Mouse (Mus musculus): ENCODE data around the gene Ddr1. TPM values are rescaled to one million over a fixed set of nuclear protein-coding genes. Genes with fewer than 3 reads are reported as not detected.

Gene Ddr1
- polyA plus RNA-seq, 1 experiment from 2014 or later: 2.6 TPM

- WGBS (ENCODE audit: insufficient replicate concordance): 29% methylated on average over 11 of the region's 11 CpGs
- no peaks in the 10 kb centered on the region for H3K36me3 ChIP-seq (replicated peaks)
- no peak overlapping the region for H3K9ac ChIP-seq
- H3K4me3 ChIP-seq (replicated peaks): no peak overlapping the region
- peaks cover 45% of the 10 kb centered on the region for H3K27me3 ChIP-seq
- H3K4me1 ChIP-seq (replicated peaks): no peaks in the 10 kb centered on the region
- no peak overlapping the region for H3K4me2 ChIP-seq
- H3K27ac ChIP-seq (replicated peaks): no peak overlapping the region
- no peak for ATAC-seq (ENCODE audit: insufficient read depth)
- H3K9me3 ChIP-seq (replicated peaks): no peaks in the 10 kb centered on the region
Observed at GRCm38 (mm10) chr17:35720340-35720727, 15.9 kb upstream of the Ddr1 start.

- H3K27me3 ChIP-seq: peaks cover 39% of the 10 kb centered on the region
- 45% methylated on average over 9 of the region's 9 CpGs for WGBS (ENCODE audit: insufficient replicate concordance)
Observed at GRCm38 (mm10) chr17:35719616-35720339, 15.4 kb upstream of the Ddr1 start.

GRCm38 (mm10) chr17:35717080-35717479 lies 12.7 kb upstream of the Ddr1 start:
- WGBS (ENCODE audit: insufficient replicate concordance): 55% methylated on average over 6 of the region's 6 CpGs

More at GRCm38 (mm10) chr17:35719616-35720339, 15.4 kb upstream of the Ddr1 start:
- Histone ChIP-seq H3K4me2 (no peak overlapping the region), H3K4me3 (replicated peaks) (no peak overlapping the region), H3K36me3 (replicated peaks) (no peaks in the 10 kb centered on the region), H3K9ac (no peak overlapping the region), H3K9me3 (replicated peaks) (no peaks in the 10 kb centered on the region), H3K27ac (replicated peaks) (no peak overlapping the region), H3K4me1 (replicated peaks) (no peaks in the 10 kb centered on the region)
- ATAC-seq (ENCODE audit: insufficient read depth): no peak

GRCm38 (mm10) chr17:35716114-35716513 lies 11.7 kb upstream of the Ddr1 start:
- ATAC-seq (ENCODE audit: insufficient read depth): peak; percentile 25; the same call in 1 of the 2 replicates
- Histone ChIP-seq H3K4me1 (replicated peaks) (no peaks in the 10 kb centered on the region), H3K9ac (no peak overlapping the region), H3K27ac (replicated peaks) (no peak overlapping the region), H3K9me3 (replicated peaks) (no peaks in the 10 kb centered on the region), H3K4me2 (no peak overlapping the region), H3K27me3 (peaks cover 10% of the 10 kb centered on the region), H3K4me3 (replicated peaks) (no peak overlapping the region), H3K36me3 (replicated peaks) (no peaks in the 10 kb centered on the region)
- 40% methylated on average over 3 of the region's 3 CpGs for WGBS (ENCODE audit: insufficient replicate concordance)

More at GRCm38 (mm10) chr17:35717080-35717479, 12.7 kb upstream of the Ddr1 start:
- Histone ChIP-seq H3K27me3 (peaks cover 19% of the 10 kb centered on the region), H3K4me1 (replicated peaks) (no peaks in the 10 kb centered on the region), H3K9me3 (replicated peaks) (no peaks in the 10 kb centered on the region), H3K27ac (replicated peaks) (no peak overlapping the region), H3K36me3 (replicated peaks) (no peaks in the 10 kb centered on the region), H3K4me3 (replicated peaks) (no peak overlapping the region), H3K9ac (no peak overlapping the region), H3K4me2 (no peak overlapping the region)
- ATAC-seq (ENCODE audit: insufficient read depth): no peak

- Histone ChIP-seq H3K9me3 (replicated peaks) (no peaks in the 10 kb centered on the region), H3K27me3 (peaks cover 6% of the 10 kb centered on the region; the same call in 1 of the 2 replicates), H3K4me2 (no peak overlapping the region), H3K4me3 (replicated peaks) (no peak overlapping the region), H3K36me3 (replicated peaks) (no peaks in the 10 kb centered on the region), H3K4me1 (replicated peaks) (0 out of 2 replicates have a peak, but pooled peaks cover 6% of the 10 kb centered on the region), H3K9ac (no peak overlapping the region), H3K27ac (replicated peaks) (no peak overlapping the region)
- 33% methylated on average over 8 of the region's 8 CpGs for WGBS (ENCODE audit: insufficient replicate concordance)
- no peak for ATAC-seq (ENCODE audit: insufficient read depth)
Observed at GRCm38 (mm10) chr17:35710705-35711347, 6.4 kb upstream of the Ddr1 start.

- Histone ChIP-seq H3K4me2 (no peak overlapping the region), H3K4me1 (replicated peaks) (peaks cover 6% of the 10 kb centered on the region; the same call in 1 of the 2 replicates), H3K9ac (no peak overlapping the region), H3K9me3 (replicated peaks) (no peaks in the 10 kb centered on the region), H3K27me3 (peaks cover 28% of the 10 kb centered on the region), H3K36me3 (replicated peaks) (no peaks in the 10 kb centered on the region), H3K27ac (replicated peaks) (peak overlapping the region; percentile 4; the same call in 1 of the 2 replicates), H3K4me3 (replicated peaks) (no peak overlapping the region)
- ATAC-seq (ENCODE audit: insufficient read depth): no peak
- 46% methylated on average over 2 of the region's 2 CpGs for WGBS (ENCODE audit: insufficient replicate concordance)
Observed at GRCm38 (mm10) chr17:35708611-35709010, 4.2 kb upstream of the Ddr1 start.

GRCm38 (mm10) chr17:35707929-35708328 lies 3.5 kb upstream of the Ddr1 start:
- WGBS (ENCODE audit: insufficient replicate concordance): 47% methylated on average over 7 of the region's 7 CpGs
- no peak overlapping the region for H3K27ac ChIP-seq (replicated peaks)
- no peak overlapping the region for H3K4me2 ChIP-seq
- no peaks in the 10 kb centered on the region for H3K36me3 ChIP-seq (replicated peaks)
- no peak overlapping the region for H3K4me3 ChIP-seq (replicated peaks)
- no peak overlapping the region for H3K9ac ChIP-seq
- no peaks in the 10 kb centered on the region for H3K9me3 ChIP-seq (replicated peaks)
- H3K27me3 ChIP-seq: peaks cover 33% of the 10 kb centered on the region
- peaks cover 6% of the 10 kb centered on the region; the same call in 1 of the 2 replicates for H3K4me1 ChIP-seq (replicated peaks)
- no peak for ATAC-seq (ENCODE audit: insufficient read depth)

- Histone ChIP-seq H3K4me2 (no peak overlapping the region), H3K4me1 (replicated peaks) (peaks cover 6% of the 10 kb centered on the region), H3K4me3 (replicated peaks) (no peak overlapping the region), H3K27me3 (peaks cover 54% of the 10 kb centered on the region), H3K27ac (replicated peaks) (no peak overlapping the region), H3K9ac (no peak overlapping the region; the same call in 1 of the 2 replicates), H3K36me3 (replicated peaks) (no peaks in the 10 kb centered on the region), H3K9me3 (replicated peaks) (no peaks in the 10 kb centered on the region)
- 12% methylated on average over 4 of the region's 4 CpGs for WGBS (ENCODE audit: insufficient replicate concordance)
- ATAC-seq (ENCODE audit: insufficient read depth): no peak
Observed at GRCm38 (mm10) chr17:35705836-35706235, 1.4 kb upstream of the Ddr1 start.

GRCm38 (mm10) chr17:35703751-35704271 lies 610 bp downstream of the Ddr1 start:
- Histone ChIP-seq H3K27me3 (peaks cover 74% of the 10 kb centered on the region), H3K9me3 (replicated peaks) (no peaks in the 10 kb centered on the region), H3K36me3 (replicated peaks) (no peaks in the 10 kb centered on the region), H3K4me1 (replicated peaks) (peaks cover 10% of the 10 kb centered on the region), H3K4me3 (replicated peaks) (no peak overlapping the region), H3K27ac (replicated peaks) (no peak overlapping the region), H3K4me2 (no peak overlapping the region), H3K9ac (no peak overlapping the region)
- WGBS (ENCODE audit: insufficient replicate concordance): 7% methylated on average over 14 of the region's 14 CpGs
- ATAC-seq (ENCODE audit: insufficient read depth): no peak

GRCm38 (mm10) chr17:35703065-35703464 lies 1.4 kb downstream of the Ddr1 start:
- Histone ChIP-seq H3K4me2 (no peak overlapping the region), H3K9ac (no peak overlapping the region), H3K4me3 (replicated peaks) (no peak overlapping the region), H3K36me3 (replicated peaks) (no peaks in the 10 kb centered on the region), H3K4me1 (replicated peaks) (peaks cover 10% of the 10 kb centered on the region), H3K27ac (replicated peaks) (no peak overlapping the region), H3K27me3 (peaks cover 81% of the 10 kb centered on the region), H3K9me3 (replicated peaks) (no peaks in the 10 kb centered on the region)
- ATAC-seq (ENCODE audit: insufficient read depth): no peak
- WGBS (ENCODE audit: insufficient replicate concordance): 16% methylated on average over 2 of the region's 2 CpGs

GRCm38 (mm10) chr17:35702605-35703004 lies 1.8 kb downstream of the Ddr1 start:
- H3K4me2 ChIP-seq: no peak overlapping the region
- peaks cover 86% of the 10 kb centered on the region for H3K27me3 ChIP-seq
- H3K36me3 ChIP-seq (replicated peaks): no peaks in the 10 kb centered on the region
- H3K9ac ChIP-seq: no peak overlapping the region
- ATAC-seq (ENCODE audit: insufficient read depth): no peak
- WGBS (ENCODE audit: insufficient replicate concordance): 14% methylated on average over 4 of the region's 4 CpGs
- no peak overlapping the region for H3K4me3 ChIP-seq (replicated peaks)
- no peak overlapping the region for H3K27ac ChIP-seq (replicated peaks)
- H3K9me3 ChIP-seq (replicated peaks): no peaks in the 10 kb centered on the region
- H3K4me1 ChIP-seq (replicated peaks): peaks cover 10% of the 10 kb centered on the region

Measured in liver, embryonic 15.5 days (tissue).